Mouse (Mus musculus): ENCODE measurements around the gene Zfp995. TPM values are rescaled to one million over a fixed set of nuclear protein-coding genes. Genes with fewer than 3 reads are reported as not detected.
"Not testable (repeated sequence)": the region's sequence is repeated elsewhere in the genome, so short reads cannot be mapped to it uniquely, and the experiment has no call there.

The Zfp995 gene
- polyA plus RNA-seq (2016; fragmentation: Nextera tagmentation; extraction: Ambion mirVana), result 8.1 and 9.1 TPM in 2 replicates

DNA sequence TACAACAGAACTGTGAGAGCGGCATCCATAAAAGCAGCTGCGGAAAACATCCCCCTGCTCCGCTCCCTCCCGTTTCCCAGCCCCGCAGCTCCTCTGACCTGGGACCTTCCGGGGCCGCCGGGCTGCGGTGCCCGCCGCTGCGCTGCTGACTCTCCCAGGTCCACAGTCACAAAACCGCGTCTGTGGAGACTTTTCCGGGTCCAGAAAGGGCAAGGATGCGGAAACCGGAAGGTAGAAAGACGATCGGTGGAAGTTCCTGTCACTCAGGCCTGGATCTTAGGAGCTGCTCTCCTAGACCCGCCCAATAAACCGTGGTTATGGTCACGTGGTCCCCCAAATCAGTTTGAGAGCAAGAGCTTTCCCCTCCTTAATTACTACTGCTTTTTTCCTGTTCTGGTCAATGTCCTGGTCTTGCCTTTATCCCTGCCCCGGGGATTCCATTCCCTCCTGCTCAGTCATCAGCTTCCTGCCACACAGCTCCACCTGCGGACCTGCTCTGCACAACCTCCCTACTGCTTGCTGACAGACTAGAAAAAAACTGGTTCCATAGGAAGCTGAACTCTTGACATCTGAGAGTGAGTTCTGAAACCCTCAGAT is at the start of gene Zfp995:
TSS of gene Zfp995 (minus strand) at position 471 of the 597 bp plus-strand sequence.
- not testable (repeated sequence) for H3K27me3 ChIP-seq; H3K36me3 ChIP-seq; H3K9me3 ChIP-seq; H3K27ac ChIP-seq; H3K4me1 ChIP-seq (replicated peaks)
- peak within 1 kb of the TSS; percentile 61 for H3K4me3 ChIP-seq (replicated peaks)
- ATAC-seq (ENCODE audit: insufficient number of reproducible peaks, insufficient read depth, low FRiP score, low TSS enrichment, low read depth), result peak; percentile 94
- under 1% methylated on average over 24 of the region's 24 CpGs for WGBS
- peak within 1 kb of the TSS; percentile 70 for H3K4me2 ChIP-seq
- peak within 1 kb of the TSS; percentile 74 for H3K9ac ChIP-seq (replicated peaks)

GRCm38 (mm10) chr17:21909039-21909438 is 687 bp downstream of the Zfp995 start:
- Histone ChIP-seq H3K4me1 (replicated peaks) (no peaks in the 10 kb centered on the region), H3K36me3 (no peaks in the 10 kb centered on the region), H3K4me2 (peak overlapping the region; percentile 70), H3K9me3 (no peaks in the 10 kb centered on the region), H3K9ac (replicated peaks) (peak overlapping the region; percentile 74), H3K4me3 (replicated peaks) (peak overlapping the region; percentile 61), H3K27ac (no peak overlapping the region), H3K27me3 (no peaks in the 10 kb centered on the region)
- ATAC-seq (ENCODE audit: insufficient number of reproducible peaks, insufficient read depth, low FRiP score, low TSS enrichment, low read depth), result peak; percentile 66
- 4% methylated on average over 3 of the region's 3 CpGs for WGBS

GRCm38 (mm10) chr17:21871256-21871655 is 38.5 kb downstream of the Zfp995 start:
- no peaks in the 10 kb centered on the region for H3K27me3 ChIP-seq
- H3K4me3 ChIP-seq (replicated peaks), result no peak overlapping the region
- ATAC-seq (ENCODE audit: insufficient number of reproducible peaks, insufficient read depth, low FRiP score, low TSS enrichment, low read depth), result no peak
- no peaks in the 10 kb centered on the region for H3K36me3 ChIP-seq
- WGBS, result 79% methylated on average over 1 of the region's 1 CpGs
- no peak overlapping the region for H3K27ac ChIP-seq
- H3K9me3 ChIP-seq, result peaks cover 6% of the 10 kb centered on the region; the same call in 1 of the 2 replicates
- H3K9ac ChIP-seq (replicated peaks), result no peak overlapping the region
- no peak overlapping the region for H3K4me2 ChIP-seq
- no peaks in the 10 kb centered on the region for H3K4me1 ChIP-seq (replicated peaks)

DNA sequence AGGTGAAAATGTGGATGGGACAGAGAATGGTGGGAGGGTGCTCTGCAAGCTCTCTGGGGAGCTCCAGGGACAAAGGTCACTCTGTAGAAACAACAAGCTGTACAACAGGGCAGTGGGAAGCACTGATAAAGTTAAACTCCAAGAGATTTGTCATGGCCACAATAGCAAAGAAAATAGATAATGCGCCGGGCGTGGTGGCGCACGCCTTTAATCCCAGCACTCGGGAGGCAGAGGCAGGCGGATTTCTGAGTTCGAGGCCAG is 63.5 kb downstream of the Zfp995 start:
- not testable (repeated sequence) for H3K9me3 ChIP-seq; H3K9ac ChIP-seq (replicated peaks); H3K36me3 ChIP-seq; H3K27me3 ChIP-seq; H3K4me2 ChIP-seq; H3K4me1 ChIP-seq (replicated peaks); ATAC-seq (ENCODE audit: insufficient number of reproducible peaks, insufficient read depth, low FRiP score, low TSS enrichment, low read depth); H3K4me3 ChIP-seq (replicated peaks)
- peak overlapping the region; percentile 47; the same call in 1 of the 2 replicates for H3K27ac ChIP-seq
- WGBS, result 94% methylated on average over 8 of the region's 8 CpGs

GRCm38 (mm10) chr17:21845545-21846321 is 64.0 kb downstream of the Zfp995 start, which contains the start of gene Zfp820:
TSS of gene Zfp820 (minus strand) at chr17:21845772.
- H3K27ac ChIP-seq, result peak within 1 kb of the TSS; percentile 78
- H3K4me1 ChIP-seq (replicated peaks), result no peaks in the 10 kb centered on the region
- peak within 1 kb of the TSS; percentile 69 for H3K9ac ChIP-seq (replicated peaks)
- H3K36me3 ChIP-seq, result no peaks in the 10 kb centered on the region
- WGBS, result 5% methylated on average over 22 of the region's 22 CpGs
- peak within 1 kb of the TSS; percentile 54 for H3K4me2 ChIP-seq
- ATAC-seq (ENCODE audit: insufficient number of reproducible peaks, insufficient read depth, low FRiP score, low TSS enrichment, low read depth), result peak; percentile 98
- no peaks in the 10 kb centered on the region for H3K27me3 ChIP-seq
- H3K4me3 ChIP-seq (replicated peaks), result peak within 1 kb of the TSS; percentile 62
- H3K9me3 ChIP-seq, result no peaks in the 10 kb centered on the region

DNA sequence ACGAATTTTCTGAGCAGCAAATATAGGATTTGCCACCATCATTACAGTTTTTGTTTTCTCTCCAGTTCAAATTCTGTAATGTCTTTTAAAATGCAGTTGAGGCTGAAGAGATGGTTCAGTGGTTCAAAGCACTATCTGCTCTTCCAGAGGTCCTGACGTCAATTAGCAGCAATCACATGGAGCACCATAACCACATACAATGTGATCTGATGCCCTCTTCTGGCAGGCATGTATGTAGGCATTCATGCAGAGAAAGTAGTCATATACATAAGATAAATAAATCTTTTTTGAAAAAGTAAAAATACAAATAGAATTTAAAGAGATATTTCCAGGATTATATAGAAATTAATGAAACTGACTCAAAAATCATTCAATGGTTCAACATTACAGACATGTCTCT is 71.2 kb downstream of the Zfp995 start:
- H3K4me2 ChIP-seq, result no peak overlapping the region
- no peak overlapping the region for H3K4me3 ChIP-seq (replicated peaks)
- H3K27me3 ChIP-seq, result no peaks in the 10 kb centered on the region
- H3K4me1 ChIP-seq (replicated peaks), result no peaks in the 10 kb centered on the region
- ATAC-seq (ENCODE audit: insufficient number of reproducible peaks, insufficient read depth, low FRiP score, low TSS enrichment, low read depth), result no peak
- H3K27ac ChIP-seq, result no peak overlapping the region
- no peaks in the 10 kb centered on the region for H3K9me3 ChIP-seq
- H3K36me3 ChIP-seq, result peaks cover 14% of the 10 kb centered on the region; the same call in 1 of the 2 replicates
- H3K9ac ChIP-seq (replicated peaks), result no peak overlapping the region
- WGBS, result 67% methylated on average over 2 of the region's 2 CpGs

Other genes with a start within 250 kb of the Zfp995 start
- gene Gm10226, start 218.1 kb downstream of the Zfp995 start, polyA plus RNA-seq (2016; fragmentation: Nextera tagmentation; extraction: Ambion mirVana), result 7.6 and 9.0 TPM in 2 replicates
- 18.9 and 20.5 TPM in 2 replicates for gene Zfp760, start 202.2 kb downstream of the Zfp995 start, polyA plus RNA-seq (2016; fragmentation: Nextera tagmentation; extraction: Ambion mirVana)
- 10.3 and 10.9 TPM in 2 replicates for gene Zfp229, start 179.1 kb downstream of the Zfp995 start, polyA plus RNA-seq (2016; fragmentation: Nextera tagmentation; extraction: Ambion mirVana)
- gene Zfp820, start 64.2 kb downstream of the Zfp995 start, polyA plus RNA-seq (2016; fragmentation: Nextera tagmentation; extraction: Ambion mirVana), result 7.9 and 8.1 TPM in 2 replicates
- gene Zfp942, start 52.5 kb upstream of the Zfp995 start, polyA plus RNA-seq (2016; fragmentation: Nextera tagmentation; extraction: Ambion mirVana), result 27.3 and 28.4 TPM in 2 replicates
- gene Zfp943, start 52.6 kb upstream of the Zfp995 start, polyA plus RNA-seq (2016; fragmentation: Nextera tagmentation; extraction: Ambion mirVana), result 19.5 and 21.1 TPM in 2 replicates

Measured in limb, embryonic 12.5 days (tissue).